Mouse (Mus musculus) lung, postnatal 0 days (tissue): Measurements from ENCODE around the gene Ntn1. TPM values are rescaled to one million over a fixed set of nuclear protein-coding genes. Genes with fewer than 3 reads are reported as not detected.

ENCODE experiments used
- ATAC-seq: fragments of 200-750 bp; cut with Nextera tagmentation; 2 replicates; pipeline ENCODE4 v1.8.0; 2017; ENCODE audit warnings: moderate library complexity
- DNase-seq: peaks from one replicate; pipeline ENCODE4 v3.0.0-alpha.2; 2016; ENCODE audit warnings: low spot score
- H3K27ac ChIP-seq: fragments of 300-500 bp; sonication (generic); 2 replicates; pipeline ENCODE4 v1.5.1; 2014; ENCODE audit warnings: antibody characterized with exemption, mild to moderate bottlenecking, low read length, mixed read lengths
- H3K27me3 ChIP-seq: fragments of 300-500 bp; sonication (generic); replicated peaks from 2 replicates; pipeline ENCODE4 v1.6.1; 2014; ENCODE audit warnings: low read length, mixed read lengths; ENCODE audit not compliant: insufficient read depth
- H3K36me3 ChIP-seq: fragments of 300-500 bp; sonication (generic); 2 replicates; pipeline ENCODE4 v1.6.1; 2014; ENCODE audit warnings: low read length, mixed read lengths; ENCODE audit not compliant: insufficient read depth
- H3K4me1 ChIP-seq: fragments of 300-500 bp; sonication (generic); 2 replicates; pipeline ENCODE4 v1.6.1; 2014; ENCODE audit warnings: antibody characterized with exemption, low read depth, low read length, mixed read lengths; ENCODE audit not compliant: insufficient read depth
- H3K4me2 ChIP-seq: fragments of 300-500 bp; sonication (generic); replicated peaks from 2 replicates; pipeline ENCODE4 v1.6.1; 2014; ENCODE audit warnings: low read depth, mild to moderate bottlenecking, low read length, moderate library complexity, mixed read lengths
- H3K4me3 ChIP-seq: fragments of 300-500 bp; sonication (generic); 2 replicates; pipeline ENCODE4 v1.5.1; 2014; ENCODE audit warnings: low read depth, low read length
- H3K9ac ChIP-seq: fragments of 300-500 bp; sonication (generic); replicated peaks from 2 replicates; pipeline ENCODE4 v1.6.1; 2014; ENCODE audit warnings: low read depth, mild to moderate bottlenecking
- H3K9me3 ChIP-seq: fragments of 300-500 bp; sonication (generic); 2 replicates; pipeline ENCODE4 v1.6.1; 2016; ENCODE audit warnings: low read length, mixed read lengths
- CTCF ChIP-seq: IDR thresholded peaks from 2 replicates; pipeline ENCODE4 v1.5.1; 2016; ENCODE audit warnings: antibody characterized with exemption, mild to moderate bottlenecking
- EP300 ChIP-seq: IDR thresholded peaks from 2 replicates; pipeline ENCODE4 v1.6.1; 2016; ENCODE audit warnings: antibody characterized with exemption, mild to moderate bottlenecking, control low read depth
- WGBS: fragments of 180-500 bp; shearing (Covaris S2); extraction: QIAGEN DNeasy Blood & Tissue Kit; methylation state at CpG from one replicate; pipeline ENCODE4 v1.1.7; 2014; 5-methylcytosine and 5-hydroxymethylcytosine counted together
- polyA plus RNA-seq: library from polyadenylated mRNA; unstranded; fragments of >200 nt; fragmentation: Nextera tagmentation; extraction: Ambion mirVana; gene quantifications from 2 replicates; pipeline ENCODE4 v1.2.1, GENCODE M21; 2015

Gene Ntn1
- polyA plus RNA-seq, 1 experiment from 2014 or later: 7.2 TPM

DNA sequence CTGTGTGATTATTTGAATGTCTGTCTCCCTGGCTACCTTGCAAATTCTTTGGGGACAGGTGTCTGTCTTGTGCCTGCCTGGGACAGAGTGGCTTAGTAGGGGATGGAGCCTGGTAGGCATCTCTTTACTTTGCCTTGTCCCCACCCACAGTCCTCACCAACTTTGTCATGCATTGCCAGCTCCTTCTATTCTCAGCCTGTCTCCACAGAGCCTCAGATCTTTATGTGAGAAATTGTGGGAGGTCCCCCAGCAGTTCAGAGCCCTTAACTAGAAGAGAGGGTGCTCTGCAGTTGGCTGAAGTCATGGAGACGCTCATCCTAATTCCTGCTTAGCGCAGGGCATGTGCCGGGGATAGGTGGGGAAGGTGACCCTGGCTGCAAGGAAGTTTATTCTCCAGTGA, 215.0 kb downstream of the Ntn1 start:
- no peak for ATAC-seq
- no peaks in the 10 kb centered on the region for H3K27me3 ChIP-seq
- no peaks in the 10 kb centered on the region for H3K36me3 ChIP-seq
- WGBS: 96% methylated on average over 3 of the region's 3 CpGs
- H3K4me2 ChIP-seq: no peak overlapping the region
- TF ChIP-seq EP300 (no peak), CTCF (no peak)
- no peak overlapping the region for H3K9ac ChIP-seq
- H3K4me1 ChIP-seq: no peaks in the 10 kb centered on the region
- no peak overlapping the region for H3K4me3 ChIP-seq
- no peak for DNase-seq
- H3K27ac ChIP-seq: no peak overlapping the region
- H3K9me3 ChIP-seq: no peaks in the 10 kb centered on the region

DNA sequence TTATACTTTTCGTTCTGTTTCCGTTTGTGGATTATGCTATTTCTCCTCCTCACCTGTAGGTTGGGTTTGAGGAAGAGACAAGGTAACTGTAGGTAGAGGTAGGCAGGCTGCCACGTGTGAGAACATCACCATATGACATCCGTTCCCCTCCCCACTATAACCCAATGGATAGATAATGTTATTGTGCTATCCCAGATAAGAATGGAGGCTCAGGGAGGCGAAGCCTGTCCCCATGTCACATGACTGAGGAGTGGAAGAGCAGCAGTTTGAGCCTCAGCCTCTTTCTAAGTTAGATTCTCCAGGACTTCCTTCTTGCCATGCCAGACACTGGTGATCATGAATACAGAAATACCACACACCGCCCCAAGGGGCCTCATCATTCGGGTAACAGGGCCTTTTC, 223.2 kb downstream of the Ntn1 start:
- WGBS: 83% methylated on average over 7 of the region's 7 CpGs
- DNase-seq: no peak
- no peaks in the 10 kb centered on the region for H3K27me3 ChIP-seq
- H3K9ac ChIP-seq: no peak overlapping the region
- H3K4me1 ChIP-seq: peaks cover 4% of the 10 kb centered on the region; the same call in 1 of the 2 replicates
- H3K36me3 ChIP-seq: no peaks in the 10 kb centered on the region
- ATAC-seq: no peak
- no peak overlapping the region for H3K27ac ChIP-seq
- no peaks in the 10 kb centered on the region for H3K9me3 ChIP-seq
- H3K4me2 ChIP-seq: no peak overlapping the region
- no peak overlapping the region for H3K4me3 ChIP-seq
- TF ChIP-seq CTCF: no peak

DNA sequence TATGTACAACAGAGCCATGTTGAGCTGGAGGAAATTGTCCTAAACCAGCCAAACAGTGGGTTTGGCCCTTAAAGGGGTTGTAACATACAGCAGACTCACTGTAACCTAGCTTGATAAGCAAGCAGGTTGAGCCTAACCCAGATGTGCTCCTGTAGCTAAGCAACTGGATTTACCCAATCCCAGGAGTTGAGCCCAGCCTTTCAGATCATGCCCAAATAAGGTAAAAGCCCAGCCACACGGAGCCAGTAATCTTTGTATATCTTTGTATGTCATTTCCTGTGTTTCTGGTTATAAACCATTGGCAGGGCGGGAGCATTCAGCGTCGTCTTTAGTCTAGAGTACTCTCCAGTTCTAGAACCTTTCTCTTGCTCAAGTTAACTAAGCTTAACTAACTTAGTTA, 224.1 kb downstream of the Ntn1 start:
- Histone ChIP-seq H3K27ac (no peak overlapping the region), H3K27me3 (no peaks in the 10 kb centered on the region), H3K36me3 (no peaks in the 10 kb centered on the region), H3K4me2 (no peak overlapping the region), H3K9ac (no peak overlapping the region), H3K4me3 (no peak overlapping the region), H3K9me3 (no peaks in the 10 kb centered on the region), H3K4me1 (peaks cover 4% of the 10 kb centered on the region; the same call in 1 of the 2 replicates)
- peak; percentile 73 for DNase-seq
- TF ChIP-seq CTCF (no peak), EP300 (no peak)
- peak; percentile 38 for ATAC-seq
- WGBS: 36% methylated on average over 4 of the region's 4 CpGs

DNA sequence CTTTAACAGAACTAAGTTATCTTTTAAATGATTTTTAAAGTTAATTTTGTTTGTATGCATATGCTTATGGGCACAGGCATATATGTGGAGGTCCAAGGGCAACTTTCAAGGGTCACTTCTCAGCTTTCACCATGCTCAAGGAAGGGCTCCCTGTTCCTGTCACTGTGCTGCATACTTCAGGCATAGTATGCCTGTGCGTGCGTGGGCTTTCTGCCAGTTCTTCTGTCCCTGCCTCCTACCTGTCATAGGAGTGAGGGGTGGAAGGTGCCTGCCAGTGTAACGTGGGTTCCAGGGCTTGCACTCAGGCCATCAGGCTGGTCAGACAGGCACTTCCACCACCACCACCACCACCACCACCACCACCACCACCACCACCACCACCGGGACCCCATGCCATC, 228.0 kb downstream of the Ntn1 start:
- H3K36me3 ChIP-seq: no peaks in the 10 kb centered on the region
- no peak overlapping the region for H3K4me2 ChIP-seq
- no peak overlapping the region for H3K27ac ChIP-seq
- no peaks in the 10 kb centered on the region for H3K27me3 ChIP-seq
- TF ChIP-seq CTCF (no peak), EP300 (no peak)
- DNase-seq (peak; percentile 36), ATAC-seq (peak; percentile 43)
- H3K4me3 ChIP-seq: no peak overlapping the region
- H3K4me1 ChIP-seq: peaks cover 8% of the 10 kb centered on the region
- no peaks in the 10 kb centered on the region for H3K9me3 ChIP-seq
- 46% methylated on average over 4 of the region's 4 CpGs for WGBS
- H3K9ac ChIP-seq: no peak overlapping the region

DNA sequence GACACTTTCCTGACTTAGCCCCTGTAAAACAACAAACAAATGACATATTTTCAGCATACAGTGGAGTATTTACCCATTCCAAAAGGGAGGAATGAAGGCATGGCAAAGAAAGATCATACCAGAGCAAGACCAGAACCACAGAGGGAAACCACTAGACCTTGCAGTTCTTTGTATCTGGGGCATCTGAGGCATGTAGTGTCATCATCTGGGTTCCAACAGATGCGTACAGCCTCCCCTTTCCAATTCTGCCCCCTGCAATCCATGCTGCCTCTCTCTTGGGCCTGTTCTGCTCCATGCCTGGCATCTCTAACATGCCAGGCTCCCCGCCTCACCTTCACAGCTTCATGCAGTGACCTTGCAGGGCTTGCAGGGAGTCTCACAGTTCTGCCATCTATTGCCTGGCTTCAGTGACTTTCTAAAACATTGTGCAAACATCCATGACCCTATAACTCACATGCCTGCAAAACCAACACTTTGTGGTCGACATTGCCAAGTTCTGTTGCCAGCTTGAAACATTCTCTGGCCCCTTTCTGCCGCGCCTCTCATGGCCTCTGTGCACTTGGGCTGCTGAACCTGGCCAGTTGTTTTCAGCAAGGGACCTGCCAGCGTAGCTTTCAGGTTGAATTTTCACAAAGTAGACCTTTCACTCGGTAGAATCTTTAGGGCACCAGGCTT, 228.5 kb downstream of the Ntn1 start:
- Histone ChIP-seq H3K36me3 (no peaks in the 10 kb centered on the region), H3K27ac (no peak overlapping the region), H3K4me2 (no peak overlapping the region), H3K4me1 (peaks cover 9% of the 10 kb centered on the region), H3K4me3 (no peak overlapping the region), H3K9me3 (no peaks in the 10 kb centered on the region), H3K27me3 (no peaks in the 10 kb centered on the region), H3K9ac (no peak overlapping the region)
- ATAC-seq: no peak
- no peak for TF ChIP-seq CTCF
- no peak for TF ChIP-seq EP300
- no peak for DNase-seq
- 68% methylated on average over 7 of the region's 7 CpGs for WGBS

DNA sequence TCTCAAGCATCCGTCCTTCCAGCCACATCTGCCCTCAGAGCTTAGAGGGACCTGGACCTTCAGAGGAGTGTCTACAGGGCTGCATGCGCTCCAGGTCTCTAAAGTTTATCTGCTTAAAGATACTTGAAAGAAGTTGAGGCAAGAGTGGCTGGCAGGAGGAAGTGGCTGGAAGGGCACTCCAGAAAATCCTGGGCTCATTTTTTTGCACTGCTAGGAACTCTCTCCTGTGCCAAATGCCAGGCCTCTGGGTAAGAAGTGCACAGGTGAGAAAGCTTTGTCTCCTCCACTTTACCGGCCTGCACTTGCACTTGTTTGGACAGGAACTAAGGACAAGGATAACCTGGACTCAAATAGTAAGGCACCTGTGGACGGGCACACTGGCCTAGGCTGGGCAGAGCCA, 232.2 kb downstream of the Ntn1 start:
- ATAC-seq (peak; percentile 67), DNase-seq (peak; percentile 65)
- Histone ChIP-seq H3K27ac (no peak overlapping the region), H3K4me2 (no peak overlapping the region), H3K4me3 (no peak overlapping the region), H3K4me1 (peaks cover 5% of the 10 kb centered on the region), H3K9ac (no peak overlapping the region), H3K27me3 (no peaks in the 10 kb centered on the region), H3K36me3 (no peaks in the 10 kb centered on the region), H3K9me3 (no peaks in the 10 kb centered on the region)
- WGBS: 49% methylated on average over 4 of the region's 4 CpGs
- TF ChIP-seq CTCF: no peak
- no peak for TF ChIP-seq EP300

DNA sequence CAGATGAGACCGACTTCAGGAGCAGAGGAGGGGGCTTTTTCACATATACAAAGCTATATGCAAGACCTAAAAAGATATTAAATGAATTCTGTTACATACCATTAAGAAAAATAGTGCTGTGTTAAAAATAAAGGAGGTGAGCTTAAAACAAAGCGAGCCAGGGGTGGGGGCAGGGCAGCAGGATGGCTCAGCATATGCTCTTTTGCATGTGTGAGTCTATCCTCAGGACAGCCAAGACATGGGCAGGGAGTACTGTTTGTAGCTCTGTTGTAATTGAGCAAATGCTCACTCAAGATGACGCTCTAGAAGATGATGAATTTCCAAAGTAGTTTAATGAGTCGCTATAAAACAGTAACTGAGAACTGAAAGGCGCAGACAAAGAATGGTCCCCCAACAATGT, 236.2 kb downstream of the Ntn1 start:
- Histone ChIP-seq H3K4me2 (no peak overlapping the region), H3K4me1 (peaks cover 5% of the 10 kb centered on the region; the same call in 1 of the 2 replicates), H3K9me3 (no peaks in the 10 kb centered on the region), H3K27ac (no peak overlapping the region), H3K27me3 (no peaks in the 10 kb centered on the region), H3K36me3 (no peaks in the 10 kb centered on the region), H3K9ac (no peak overlapping the region), H3K4me3 (no peak overlapping the region)
- ATAC-seq (no peak), DNase-seq (no peak)
- TF ChIP-seq CTCF (no peak), EP300 (no peak)
- WGBS: 88% methylated on average over 5 of the region's 5 CpGs
